Mouse (Mus musculus) limb, embryonic 15.5 days (tissue): ENCODE results near the gene Vmn2r73. TPM values are rescaled to one million over a fixed set of nuclear protein-coding genes. Genes with fewer than 3 reads are reported as not detected.
"Not testable (repeated sequence)": the region's sequence is repeated elsewhere in the genome, so short reads cannot be mapped to it uniquely, and the experiment has no call there.

ENCODE experiments used
- ATAC-seq: fragments of 200-750 bp; cut with Nextera tagmentation; 2 replicates; pipeline ENCODE4 v1.8.0; 2017; ENCODE audit warnings: low read depth, moderate TSS enrichment; ENCODE audit not compliant: insufficient number of reproducible peaks, low FRiP score, low TSS enrichment
- H3K27ac ChIP-seq: fragments of 300-500 bp; sonication (generic); 2 replicates; pipeline ENCODE4 v1.5.1; 2015; ENCODE audit warnings: moderate library complexity, mild to moderate bottlenecking, inconsistent platforms
- H3K27me3 ChIP-seq: fragments of 300-500 bp; sonication (generic); 2 replicates; pipeline ENCODE4 v1.6.1; 2015; ENCODE audit warnings: inconsistent platforms
- H3K36me3 ChIP-seq: fragments of 300-500 bp; sonication (generic); 2 replicates; pipeline ENCODE4 v1.6.1; 2015; ENCODE audit warnings: inconsistent platforms
- H3K4me1 ChIP-seq: fragments of 300-500 bp; sonication (generic); 2 replicates; pipeline ENCODE4 v1.6.1; 2015; ENCODE audit warnings: inconsistent platforms
- H3K4me2 ChIP-seq: fragments of 300-500 bp; sonication (generic); 2 replicates; pipeline ENCODE4 v1.6.1; 2015; ENCODE audit warnings: mild to moderate bottlenecking, inconsistent platforms
- H3K4me3 ChIP-seq: fragments of 300-500 bp; sonication (generic); 2 replicates; pipeline ENCODE4 v1.5.1; 2015; ENCODE audit warnings: mild to moderate bottlenecking, inconsistent platforms
- H3K9ac ChIP-seq: fragments of 300-500 bp; sonication (generic); 2 replicates; pipeline ENCODE4 v1.6.1; 2015; ENCODE audit warnings: inconsistent platforms
- H3K9me3 ChIP-seq: fragments of 300-500 bp; sonication (generic); 2 replicates; pipeline ENCODE4 v1.6.1; 2016; ENCODE audit warnings: inconsistent platforms
- WGBS: fragments of 180-500 bp; shearing (Covaris S2); methylation state at CpG from one replicate; pipeline ENCODE4 v1.1.7; 2015; 5-methylcytosine and 5-hydroxymethylcytosine counted together
- polyA plus RNA-seq: library from polyadenylated mRNA; unstranded; fragments of >200 nt; fragmentation: Nextera tagmentation; extraction: Ambion mirVana; gene quantifications from 2 replicates; pipeline ENCODE4 v1.2.1, GENCODE M21; 2015

The Vmn2r73 gene
- not detected in 2 replicates for polyA plus RNA-seq

DNA sequence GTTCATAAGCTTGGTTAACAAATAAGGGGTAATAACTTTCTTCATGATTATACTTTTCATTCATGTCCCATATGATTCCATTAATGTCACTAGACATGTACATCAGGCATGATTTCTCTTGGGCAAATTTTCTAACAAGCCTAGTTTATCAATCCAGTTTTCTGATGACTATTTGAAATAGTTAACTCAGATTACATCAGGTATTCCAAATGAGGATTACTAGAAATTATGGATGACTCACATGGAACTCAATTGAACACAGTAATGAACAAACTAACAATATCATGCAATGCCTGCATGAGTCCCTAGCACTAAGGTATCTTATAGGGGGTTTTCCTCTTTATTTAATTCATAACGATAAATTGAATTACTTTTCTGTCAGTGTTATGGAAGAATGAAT, at the start of gene Vmn2r73:
Gene Vmn2r73, minus strand, starts transcription at position 101 of the 400 bp plus-strand sequence.
- Histone ChIP-seq H3K27me3 (no peaks in the 10 kb centered on the region), H3K4me2 (no peak within 1 kb of the TSS), H3K27ac (no peak within 1 kb of the TSS), H3K9me3 (no peaks in the 10 kb centered on the region), H3K4me1 (no peaks in the 10 kb centered on the region), H3K36me3 (no peaks in the 10 kb centered on the region), H3K4me3 (no peak within 1 kb of the TSS), H3K9ac (no peak within 1 kb of the TSS)
- 80% methylated on average over 1 of the region's 1 CpGs for WGBS
- no peak for ATAC-seq

DNA sequence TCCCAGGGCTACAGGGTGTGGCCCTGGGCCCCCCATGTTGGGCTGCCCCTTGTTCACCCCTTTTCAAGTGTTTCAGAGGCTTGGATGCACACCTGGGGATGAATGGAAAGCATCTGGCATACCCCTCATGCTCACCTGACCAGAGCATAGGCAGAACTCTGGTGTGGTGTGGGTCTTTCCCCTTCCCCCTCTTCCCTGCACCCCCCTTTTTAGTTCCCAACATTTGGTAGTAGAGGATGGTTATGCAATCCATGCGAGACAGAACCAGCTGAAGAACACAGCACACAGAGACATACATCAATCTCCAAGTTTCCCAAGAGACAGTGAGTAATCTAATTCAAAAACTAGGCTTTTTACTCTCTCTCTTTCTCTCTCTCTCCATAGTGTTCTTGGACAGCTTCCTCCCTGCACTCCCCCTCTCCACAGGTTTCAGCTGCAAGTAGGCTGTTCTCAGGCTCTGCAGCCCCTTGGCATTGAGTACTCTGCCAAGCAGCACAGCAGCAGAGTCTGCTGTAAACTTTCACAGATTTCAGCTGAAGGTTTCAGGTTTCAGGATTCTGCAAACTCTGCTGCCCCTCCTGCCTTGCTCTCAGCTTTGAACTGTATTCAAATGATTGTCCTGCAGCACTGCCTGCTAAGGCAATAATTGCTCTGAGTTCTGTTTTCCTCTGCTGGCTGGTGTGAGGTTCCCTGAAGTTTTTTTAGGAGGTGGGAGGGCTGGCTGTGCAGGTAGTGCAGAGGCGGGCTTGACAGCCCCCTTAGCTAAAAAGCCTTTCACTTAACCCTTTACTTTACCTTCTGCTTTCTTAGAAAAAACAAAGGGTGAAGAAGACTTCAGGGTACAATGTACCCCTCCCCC, 35.7 kb downstream of the Vmn2r73 start:
- 3% methylated on average over 2 of the region's 2 CpGs for WGBS
- Histone ChIP-seq H3K4me3 (no peak overlapping the region), H3K36me3 (no peaks in the 10 kb centered on the region), H3K4me2 (no peak overlapping the region), H3K27me3 (no peaks in the 10 kb centered on the region), H3K9me3 (no peaks in the 10 kb centered on the region), H3K9ac (no peak overlapping the region), H3K27ac (no peak overlapping the region), H3K4me1 (peaks cover 9% of the 10 kb centered on the region; the same call in 1 of the 2 replicates)
- no peak for ATAC-seq

DNA sequence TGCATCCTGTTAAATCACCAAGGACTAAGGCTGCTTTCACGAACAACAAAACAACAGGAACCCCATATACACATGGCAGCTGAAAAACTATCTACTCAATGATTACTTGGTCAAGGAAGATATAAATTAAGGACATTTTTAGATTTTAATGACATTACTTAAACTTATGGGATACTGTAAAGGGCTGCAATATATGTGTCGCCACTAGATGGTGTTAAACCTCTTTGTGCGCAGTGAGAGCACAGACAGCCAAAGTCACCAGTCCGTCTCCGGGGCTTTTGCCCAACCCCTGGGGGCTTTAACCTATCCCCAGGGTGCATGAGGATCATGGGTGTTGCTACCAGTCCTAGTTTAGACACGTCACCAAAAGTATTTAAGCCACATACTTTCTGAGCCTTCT, 58.0 kb downstream of the Vmn2r73 start:
- not testable (repeated sequence) for H3K4me3 ChIP-seq, ATAC-seq, H3K27me3 ChIP-seq, H3K9ac ChIP-seq, H3K4me2 ChIP-seq, H3K27ac ChIP-seq, H3K4me1 ChIP-seq, H3K9me3 ChIP-seq, H3K36me3 ChIP-seq
- 9% methylated on average over 6 of the region's 6 CpGs for WGBS

Other genes starting within 250 kb of the Vmn2r73 start
- not detected in 2 replicates for gene Vmn2r72, start 121.2 kb downstream of the Vmn2r73 start, polyA plus RNA-seq
- gene Vmn2r74, start 85.4 kb upstream of the Vmn2r73 start, polyA plus RNA-seq: not detected in 2 replicates